8 mouse cellular contexts compared by ENCODE assay signal in the genomic region with DNA sequence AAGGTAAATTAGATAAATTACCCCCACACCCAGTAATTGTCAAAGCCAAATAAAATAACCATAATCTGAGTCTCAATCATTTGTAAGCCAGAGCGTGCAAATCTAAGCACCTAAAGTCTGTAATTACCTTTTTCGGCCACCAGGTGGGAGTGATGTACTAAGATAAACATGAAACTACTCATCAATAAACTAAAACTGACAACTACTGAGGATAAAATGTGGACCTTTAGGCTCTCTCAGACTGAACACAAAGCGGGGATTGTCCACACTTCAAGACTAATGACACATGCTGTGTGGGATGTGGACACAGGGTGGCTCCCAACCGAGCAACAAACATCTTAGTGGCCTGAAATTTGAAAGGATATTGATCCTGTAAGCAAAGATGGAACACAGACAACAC. TPM values are rescaled to one million over a fixed set of nuclear protein-coding genes. Genes with fewer than 3 reads are reported as not detected.
DNase-seq lines count a peak whose midpoint lies in the region; ATAC-seq and TF ChIP-seq lines count a peak whose summit lies in the region.

No protein-coding gene starts in this region.

- DNase-seq in heart, postnatal 0 days (ENCODE audit: low spot score): no peak
- peak; percentile 71 to 75 for DNase-seq in B cell, adult 2 months
- DNase-seq in R1 (ENCODE audit: low read depth, low spot score): peak; percentile 63
- DNase-seq in forelimb bud, embryonic 11.5 days (ENCODE audit: low read depth, low spot score): peak; percentile 44
- DNase-seq in left cerebral cortex, postnatal 4 days: peak; percentile 24
- DNase-seq in right cerebral cortex, postnatal 10 days (ENCODE audit: low spot score in 2 of 2): peak; percentile 50 to 57
- no peak for DNase-seq in ovary, adult 18-20 months (ENCODE audit: low spot score)

- H3K4me1 ChIP-seq in heart, postnatal 0 days (ENCODE audit: control insufficient read depth, insufficient read depth): no peaks in the 10 kb centered on the region
- H3K4me1 ChIP-seq in heart, embryonic 11.5 days (ENCODE audit: control insufficient read depth, insufficient read depth, low read length): no peaks in the 10 kb centered on the region

- no peaks in the 10 kb centered on the region for H3K9me3 ChIP-seq in heart, postnatal 0 days (replicated peaks; ENCODE audit: control insufficient read depth, low read length)
- H3K9me3 ChIP-seq in heart, embryonic 11.5 days (replicated peaks; ENCODE audit: control insufficient read depth, low read length): no peaks in the 10 kb centered on the region

- peak; percentile 61 for TF ChIP-seq CTCF in heart, postnatal 0 days (IDR thresholded peaks at IDR 0.05; ENCODE audit: low read depth)

- H3K36me3 ChIP-seq in heart, postnatal 0 days (replicated peaks; ENCODE audit: control insufficient read depth, insufficient read depth, low read length): peaks cover 69% of the 10 kb centered on the region
- H3K36me3 ChIP-seq in heart, embryonic 11.5 days (ENCODE audit: control insufficient read depth, insufficient read depth, low read length): peaks cover 14% of the 10 kb centered on the region; the same call in 1 of the 2 replicates

- no peaks in the 10 kb centered on the region for H3K27me3 ChIP-seq in heart, postnatal 0 days (ENCODE audit: control insufficient read depth, insufficient read depth, low read length)
- H3K27me3 ChIP-seq in heart, embryonic 11.5 days (ENCODE audit: control insufficient read depth, insufficient read depth, low read length): no peaks in the 10 kb centered on the region

- no peak overlapping the region for H3K27ac ChIP-seq in heart, postnatal 0 days (ENCODE audit: low read depth)
- H3K27ac ChIP-seq in heart, embryonic 11.5 days (ENCODE audit: low read depth, low read length): no peak overlapping the region

- no peak overlapping the region for H3K9ac ChIP-seq in heart, postnatal 0 days (replicated peaks; ENCODE audit: low read depth, low read length)
- no peak overlapping the region for H3K9ac ChIP-seq in heart, embryonic 11.5 days (ENCODE audit: low read depth, low read length)

- WGBS in heart, postnatal 0 days: 47% methylated on average over 4 of the region's 4 CpGs
- 53% methylated on average over 4 of the region's 4 CpGs for WGBS in heart, embryonic 11.5 days (ENCODE audit: insufficient replicate concordance)

- H3K4me3 ChIP-seq in heart, postnatal 0 days (ENCODE audit: low read depth, low read length): no peak overlapping the region
- H3K4me3 ChIP-seq in heart, embryonic 11.5 days (ENCODE audit: low read depth, low read length): no peak overlapping the region

- H3K4me2 ChIP-seq in heart, postnatal 0 days (ENCODE audit: low read depth, low read length): no peak overlapping the region
- no peak overlapping the region for H3K4me2 ChIP-seq in heart, embryonic 11.5 days

- no peak for ATAC-seq in heart, postnatal 0 days (ENCODE audit: insufficient read depth, low read depth)
- no peak for ATAC-seq in heart, embryonic 11.5 days (replicated peaks; ENCODE audit: insufficient number of reproducible peaks, low FRiP score, low TSS enrichment)

- TF ChIP-seq EP300 in heart, postnatal 0 days (IDR thresholded peaks at IDR 0.05; ENCODE audit: low read depth): no peak

- intact Hi-C loops in left cerebral cortex, postnatal 4 days (cut with DNase I): no loop called here

RNA-seq across cellular contexts. Expression of a gene that starts 14.4 kb away (rescaled TPM):
- total RNA-seq in heart, postnatal 0 days (2014; rRNA removed; ENCODE audit: low replicate concordance): 24.2 and 35.7 TPM in 2 replicates
- polyA plus RNA-seq in heart, postnatal 0 days (2015; fragmentation: Nextera tagmentation; extraction: Ambion mirVana): 15.5 and 16.7 TPM in 2 replicates
- 22.6 and 26.5 TPM in 2 replicates for polyA plus RNA-seq in heart, embryonic 11.5 days (2014; fragmentation: Nextera tagmentation; extraction: Ambion mirVana)
- 100 to 1,000 TPM; 105 to 116 TPM for total RNA-seq in left cerebral cortex, postnatal 4 days (2021)

Comparison
In these comparisons a context has a peak if more than half of its experiments do, and no peak if none do; other contexts are left out.
1. DNase-seq: peak in B cell, adult 2 months (2 of 2), R1 (single experiment), forelimb bud, embryonic 11.5 days (single experiment), left cerebral cortex, postnatal 4 days (single experiment) and right cerebral cortex, postnatal 10 days (2 of 2); none in heart, postnatal 0 days (single experiment) and ovary, adult 18-20 months (single experiment).